Mouse (Mus musculus) skeletal muscle tissue, postnatal 0 days (tissue): Measurements from ENCODE around the gene Vta1. TPM values are rescaled to one million over a fixed set of nuclear protein-coding genes. Genes with fewer than 3 reads are reported as not detected.

Experiments
- polyA plus RNA-seq: library from polyadenylated mRNA; unstranded; fragments of >200 nt; fragmentation: Nextera tagmentation; extraction: Ambion mirVana; gene quantifications from 2 replicates; pipeline ENCODE4 v1.2.1, GENCODE M21; 2015

Vta1 gene
- 50.2 and 52.7 TPM in 2 replicates for polyA plus RNA-seq

DNA sequence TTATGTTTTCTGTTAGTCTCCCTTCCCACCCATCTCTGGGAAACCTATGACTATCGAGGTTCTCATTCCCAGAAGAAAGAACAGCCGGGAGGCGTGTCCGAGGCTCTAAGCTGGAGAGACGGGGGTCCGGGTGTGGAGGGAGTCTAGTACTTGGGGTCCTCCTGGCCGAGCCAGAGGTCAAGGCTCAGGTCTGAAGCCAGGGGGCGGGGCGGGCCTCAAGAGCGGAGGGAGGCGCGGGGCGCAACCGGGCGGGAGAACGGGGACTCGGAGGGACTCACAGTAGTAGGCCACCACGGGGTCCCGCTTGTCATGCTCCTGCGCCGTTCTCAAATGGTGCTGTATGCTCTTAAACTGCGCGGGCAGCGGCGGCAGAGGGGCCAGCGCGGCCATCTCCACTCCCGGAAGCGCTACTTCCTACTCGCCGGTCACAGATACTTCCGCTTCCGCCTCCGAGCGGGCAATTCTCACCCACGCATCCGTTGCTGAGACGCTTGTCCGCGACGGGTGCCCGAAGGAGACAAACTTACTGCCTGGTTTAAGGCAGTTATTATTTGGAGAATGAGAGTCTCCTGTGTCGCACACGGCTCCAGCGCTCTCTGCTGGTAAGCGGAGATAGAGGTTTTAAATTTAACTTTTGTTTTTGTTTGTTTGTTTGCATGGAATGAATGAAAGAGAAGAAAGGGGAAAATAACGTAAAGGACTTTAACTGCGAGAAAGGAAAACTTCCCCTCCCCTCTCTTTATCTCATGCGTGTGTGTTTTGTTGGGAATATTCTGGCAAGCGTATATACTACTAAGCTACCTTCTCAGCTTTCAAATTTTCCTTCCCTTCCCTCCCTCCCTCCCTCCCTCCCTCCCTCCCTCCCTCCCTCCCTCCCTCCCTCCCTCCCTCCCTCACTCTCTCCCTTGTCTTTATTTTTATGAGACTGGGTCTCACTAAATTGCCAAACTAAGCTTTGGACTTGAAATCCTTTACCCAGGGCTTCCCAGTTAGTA lies at the start of gene Vta1, which contains the start of gene Nmbr:
Gene Vta1, minus strand, starts transcription at position 489 of the 995 bp plus-strand sequence.
Gene Nmbr, plus strand, starts transcription at position 520 of the 995 bp plus-strand sequence.

DNA sequence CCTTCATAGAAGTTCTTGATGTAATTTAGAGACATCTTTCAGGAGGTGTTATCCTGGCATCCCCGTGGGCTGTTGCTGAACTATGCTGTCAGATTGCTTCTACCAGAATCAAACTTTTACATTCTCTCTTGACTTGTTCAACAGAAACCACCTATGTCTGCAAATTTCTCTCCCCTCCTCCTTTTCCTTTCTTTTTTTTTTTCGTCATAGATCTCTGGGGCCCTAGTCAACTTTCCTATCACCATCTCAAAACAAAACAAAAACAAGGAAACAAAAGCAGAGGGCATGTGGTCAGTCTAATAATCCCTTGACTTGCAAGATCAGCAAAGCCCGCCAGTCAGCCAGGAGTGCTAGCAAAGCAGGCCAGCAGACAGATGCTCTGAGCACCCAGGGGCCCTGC lies 12.8 kb upstream of the Vta1 start, which contains the start of gene Gje1:
Gene Gje1, minus strand, starts transcription at position 101 of the 400 bp plus-strand sequence.

Other genes starting within 250 kb of the Vta1 start
- gene Adgrg6, start 159.9 kb downstream of the Vta1 start, polyA plus RNA-seq, result 1.7 and 2.6 TPM in 2 replicates
- gene Nmbr, start within 50 bp of the Vta1 start, polyA plus RNA-seq, result not detected in 2 replicates
- gene Gje1, start 12.7 kb upstream of the Vta1 start, polyA plus RNA-seq, result not detected in 2 replicates